Mouse (Mus musculus) hindbrain, embryonic 16.5 days (tissue): ENCODE data around the gene Mobp. TPM values are rescaled to one million over a fixed set of nuclear protein-coding genes. Genes with fewer than 3 reads are reported as not detected.

ENCODE experiments used
- ATAC-seq: fragments of 200-750 bp; cut with Nextera tagmentation; 2 replicates; pipeline ENCODE4 v1.8.0; 2017; ENCODE audit warnings: moderate TSS enrichment, moderate library complexity
- H3K27ac ChIP-seq: fragments of 300-500 bp; sonication (generic); 2 replicates; pipeline ENCODE4 v1.5.1; 2014; ENCODE audit warnings: low read depth, mild to moderate bottlenecking, control low read depth, low read length, moderate library complexity
- H3K27me3 ChIP-seq: fragments of 300-500 bp; sonication (generic); replicated peaks from 2 replicates; pipeline ENCODE4 v1.6.1; 2014; ENCODE audit warnings: low read length; ENCODE audit not compliant: control insufficient read depth, insufficient read depth
- H3K36me3 ChIP-seq: fragments of 300-500 bp; sonication (generic); 2 replicates; pipeline ENCODE4 v1.6.1; 2014; ENCODE audit warnings: mild to moderate bottlenecking, low read length, moderate library complexity, mixed read lengths; ENCODE audit not compliant: control insufficient read depth, insufficient read depth
- H3K4me1 ChIP-seq: fragments of 300-500 bp; sonication (generic); 2 replicates; pipeline ENCODE4 v1.6.1; 2014; ENCODE audit warnings: low read depth, low read length; ENCODE audit not compliant: control insufficient read depth, insufficient read depth
- H3K4me2 ChIP-seq: fragments of 300-500 bp; sonication (generic); 2 replicates; pipeline ENCODE4 v1.6.1; 2014; ENCODE audit warnings: mild to moderate bottlenecking, low read length, control low read depth, moderate library complexity
- H3K4me3 ChIP-seq: fragments of 300-500 bp; sonication (generic); 2 replicates; pipeline ENCODE4 v1.5.1; 2014; ENCODE audit warnings: mild to moderate bottlenecking, low read length, control low read depth, moderate library complexity
- H3K9ac ChIP-seq: fragments of 300-500 bp; sonication (generic); 2 replicates; pipeline ENCODE4 v1.6.1; 2014; ENCODE audit warnings: low read depth, mild to moderate bottlenecking, control low read depth, low read length, moderate library complexity
- H3K9me3 ChIP-seq: fragments of 300-500 bp; sonication (generic); 2 replicates; pipeline ENCODE4 v1.6.1; 2014; ENCODE audit warnings: mild to moderate bottlenecking, low read length, moderate library complexity; ENCODE audit not compliant: control insufficient read depth
- WGBS: fragments of 180-500 bp; shearing (Covaris S2); extraction: QIAGEN DNeasy Blood & Tissue Kit; methylation state at CpG from one replicate; pipeline ENCODE4 v1.1.7; 2014; 5-methylcytosine and 5-hydroxymethylcytosine counted together
- polyA plus RNA-seq: library from polyadenylated mRNA; unstranded; fragments of >200 nt; fragmentation: Nextera tagmentation; extraction: Ambion mirVana; gene quantifications from 2 replicates; pipeline ENCODE4 v1.2.1, GENCODE M21; 2015

Gene Mobp
- polyA plus RNA-seq, 1 experiment from 2014 or later: 0.21 TPM

- Histone ChIP-seq H3K36me3 (no peaks in the 10 kb centered on the region), H3K9ac (no peak overlapping the region), H3K9me3 (peaks cover 4% of the 10 kb centered on the region), H3K4me3 (no peak overlapping the region), H3K27ac (no peak overlapping the region), H3K4me1 (peaks cover 6% of the 10 kb centered on the region; the same call in 1 of the 2 replicates), H3K4me2 (no peak overlapping the region), H3K27me3 (no peaks in the 10 kb centered on the region)
- WGBS: 73% methylated on average over 7 of the region's 7 CpGs
- no peak for ATAC-seq
Measured at GRCm38 (mm10) chr9:120192742-120193141, 43.2 kb downstream of the Mobp start.

GRCm38 (mm10) chr9:120200873-120201272, 51.4 kb downstream of the Mobp start:
- no peak for ATAC-seq
- 68% methylated on average over 4 of the region's 4 CpGs for WGBS

GRCm38 (mm10) chr9:120201743-120202142, 52.2 kb downstream of the Mobp start:
- peaks cover 2% of the 10 kb centered on the region for H3K9me3 ChIP-seq
- H3K36me3 ChIP-seq: no peaks in the 10 kb centered on the region
- no peak overlapping the region for H3K4me2 ChIP-seq
- H3K9ac ChIP-seq: no peak overlapping the region
- ATAC-seq: no peak
- no peak overlapping the region for H3K27ac ChIP-seq
- H3K27me3 ChIP-seq: no peaks in the 10 kb centered on the region; the same call in 1 of the 2 replicates
- 83% methylated on average over 7 of the region's 7 CpGs for WGBS
- H3K4me3 ChIP-seq: no peak overlapping the region
- no peaks in the 10 kb centered on the region for H3K4me1 ChIP-seq

More at GRCm38 (mm10) chr9:120200873-120201272, 51.4 kb downstream of the Mobp start:
- H3K36me3 ChIP-seq: no peaks in the 10 kb centered on the region
- H3K4me2 ChIP-seq: no peak overlapping the region
- no peak overlapping the region for H3K27ac ChIP-seq
- no peak overlapping the region for H3K9ac ChIP-seq
- no peak overlapping the region for H3K4me3 ChIP-seq
- no peaks in the 10 kb centered on the region; the same call in 1 of the 2 replicates for H3K27me3 ChIP-seq
- peaks cover 4% of the 10 kb centered on the region for H3K9me3 ChIP-seq
- no peaks in the 10 kb centered on the region for H3K4me1 ChIP-seq

GRCm38 (mm10) chr9:120202683-120203082, 53.2 kb downstream of the Mobp start:
- no peak overlapping the region for H3K4me3 ChIP-seq
- H3K27ac ChIP-seq: no peak overlapping the region
- no peaks in the 10 kb centered on the region for H3K4me1 ChIP-seq
- 27% methylated on average over 12 of the region's 12 CpGs for WGBS
- no peaks in the 10 kb centered on the region for H3K9me3 ChIP-seq
- no peak for ATAC-seq
- no peak overlapping the region for H3K4me2 ChIP-seq
- H3K27me3 ChIP-seq: no peaks in the 10 kb centered on the region; the same call in 1 of the 2 replicates
- H3K36me3 ChIP-seq: no peaks in the 10 kb centered on the region
- H3K9ac ChIP-seq: no peak overlapping the region

- WGBS: 80% methylated on average over 10 of the region's 10 CpGs
- Histone ChIP-seq H3K9ac (no peak overlapping the region), H3K4me2 (no peak overlapping the region), H3K27ac (no peak overlapping the region), H3K9me3 (no peaks in the 10 kb centered on the region), H3K36me3 (no peaks in the 10 kb centered on the region), H3K27me3 (no peaks in the 10 kb centered on the region; the same call in 1 of the 2 replicates), H3K4me1 (no peaks in the 10 kb centered on the region), H3K4me3 (no peak overlapping the region)
- no peak for ATAC-seq
Measured at GRCm38 (mm10) chr9:120203936-120204335, 54.4 kb downstream of the Mobp start.

GRCm38 (mm10) chr9:120206897-120207296, 57.4 kb downstream of the Mobp start:
- no peak overlapping the region for H3K4me3 ChIP-seq
- ATAC-seq: no peak
- no peak overlapping the region for H3K9ac ChIP-seq
- H3K36me3 ChIP-seq: no peaks in the 10 kb centered on the region
- no peaks in the 10 kb centered on the region for H3K9me3 ChIP-seq
- no peaks in the 10 kb centered on the region; the same call in 1 of the 2 replicates for H3K27me3 ChIP-seq
- WGBS: 65% methylated on average over 17 of the region's 17 CpGs
- H3K27ac ChIP-seq: no peak overlapping the region
- H3K4me1 ChIP-seq: no peaks in the 10 kb centered on the region
- no peak overlapping the region for H3K4me2 ChIP-seq

GRCm38 (mm10) chr9:120210068-120210467, 60.6 kb downstream of the Mobp start:
- Histone ChIP-seq H3K4me1 (no peaks in the 10 kb centered on the region), H3K4me3 (no peak overlapping the region), H3K4me2 (no peak overlapping the region), H3K9ac (no peak overlapping the region), H3K36me3 (no peaks in the 10 kb centered on the region), H3K9me3 (no peaks in the 10 kb centered on the region), H3K27me3 (no peaks in the 10 kb centered on the region), H3K27ac (no peak overlapping the region)
- no peak for ATAC-seq
- WGBS: 70% methylated on average over 4 of the region's 4 CpGs

GRCm38 (mm10) chr9:120210865-120211264, 61.4 kb downstream of the Mobp start:
- Histone ChIP-seq H3K9me3 (no peaks in the 10 kb centered on the region), H3K9ac (no peak overlapping the region), H3K27me3 (no peaks in the 10 kb centered on the region), H3K36me3 (no peaks in the 10 kb centered on the region), H3K27ac (no peak overlapping the region), H3K4me1 (no peaks in the 10 kb centered on the region), H3K4me2 (no peak overlapping the region), H3K4me3 (no peak overlapping the region)
- WGBS: 62% methylated on average over 4 of the region's 4 CpGs
- no peak for ATAC-seq

- Histone ChIP-seq H3K4me3 (no peak overlapping the region), H3K27me3 (no peaks in the 10 kb centered on the region), H3K36me3 (no peaks in the 10 kb centered on the region), H3K27ac (no peak overlapping the region), H3K9me3 (no peaks in the 10 kb centered on the region), H3K4me2 (no peak overlapping the region), H3K4me1 (no peaks in the 10 kb centered on the region), H3K9ac (no peak overlapping the region)
- ATAC-seq: peak; percentile 38; the same call in 1 of the 2 replicates
- WGBS: 57% methylated on average over 6 of the region's 6 CpGs
Measured at GRCm38 (mm10) chr9:120212936-120213335, 63.4 kb downstream of the Mobp start.
